In the genomic region with DNA sequence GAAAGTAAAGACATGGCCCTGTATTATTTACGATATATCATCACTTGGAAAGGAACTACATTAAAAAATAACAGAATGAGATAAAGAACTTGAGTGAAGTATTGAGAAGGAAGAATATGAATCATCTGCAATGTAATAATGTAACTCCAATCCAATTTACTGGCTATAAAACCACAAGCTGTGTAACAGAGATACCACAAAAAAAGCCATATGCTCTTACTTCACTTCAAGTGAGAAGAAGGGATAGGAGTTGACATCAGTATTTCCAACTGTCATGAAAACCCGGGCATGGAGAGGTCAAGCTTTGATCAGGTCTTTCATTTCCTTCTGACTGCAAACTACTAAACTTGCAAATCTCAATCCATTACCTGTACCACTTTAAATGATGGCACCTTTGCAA, we compare ENCODE assay signal across 19 mouse cellular contexts. TPM values are rescaled to one million over a fixed set of nuclear protein-coding genes. Genes with fewer than 3 reads are reported as not detected.
"Had no signal": no experiment of that assay in that cellular context is flagged by ENCODE, and none has a peak within 500 bp of the region (broad histone marks: within the 10 kb centered on the region; RNA-seq: fewer than 3 reads in every experiment).

No protein-coding gene starts in this region.

- H3K4me2 ChIP-seq: lung, embryonic 14.5 days; midbrain, embryonic 11.5 days; midbrain, embryonic 13.5 days; midbrain, embryonic 15.5 days; neural tube, embryonic 12.5 days had no signal

- H3K27me3 ChIP-seq: megakaryocyte, embryonic 14.5 days; midbrain, embryonic 13.5 days; midbrain, embryonic 15.5 days; neural tube, embryonic 12.5 days had no signal

- H3K4me3 ChIP-seq: megakaryocyte, embryonic 14.5 days; midbrain, embryonic 13.5 days; midbrain, embryonic 15.5 days; neural tube, embryonic 12.5 days had no signal

- DNase-seq: lung, adult 18-20 months; lung, embryonic 14.5 days; lung, postnatal 10 days; lung, postnatal 36 days; retina, postnatal 1 day; right cerebral cortex, adult 18-20 months; right cerebral cortex, postnatal 25 days; right cerebral cortex, postnatal 4 days; spleen, adult 18-20 months; thymus, adult 18-20 months; thymus, postnatal 14 days; thymus, postnatal 36 days had no signal

- H3K4me1 ChIP-seq: midbrain, embryonic 13.5 days; midbrain, embryonic 15.5 days; neural tube, embryonic 12.5 days had no signal

- H3K9me3 ChIP-seq: megakaryocyte, embryonic 14.5 days; midbrain, embryonic 13.5 days; midbrain, embryonic 15.5 days; neural tube, embryonic 12.5 days had no signal

- H3K27ac ChIP-seq: macrophage; midbrain, embryonic 13.5 days; midbrain, embryonic 15.5 days; neural tube, embryonic 12.5 days had no signal

- ATAC-seq: midbrain, embryonic 13.5 days; midbrain, embryonic 15.5 days had no signal

- H3K9ac ChIP-seq: lung, embryonic 14.5 days; midbrain, embryonic 13.5 days; midbrain, embryonic 15.5 days; neural tube, embryonic 12.5 days had no signal

RNA-seq across cellular contexts. Expression of a gene that starts 48.2 kb away (rescaled TPM):
- total RNA-seq: monocyte, adult 5-6 weeks had no signal
